Mouse (Mus musculus): ENCODE results near the gene Dop1b. TPM values are rescaled to one million over a fixed set of nuclear protein-coding genes. Genes with fewer than 3 reads are reported as not detected.

The Dop1b gene
- polyA plus RNA-seq, 1 experiment, result 89.3 TPM

GRCm38 (mm10) chr16:93797021-93797840, 85.5 kb downstream of the Dop1b start:
- no peak for TF ChIP-seq POLR2A (IDR thresholded peaks at IDR 0.05; ENCODE audit: extremely low read depth, insufficient read depth, low read length)
- Histone ChIP-seq H3K4me3 (ENCODE audit: insufficient read depth, low read length) (no peak overlapping the region), H3K27ac (ENCODE audit: insufficient read depth, low read length) (0 out of 2 replicates have a peak overlapping the region, but pooled peaks have one; percentile 9), H3K4me1 (ENCODE audit: control insufficient read depth, insufficient read depth, low read length) (peaks cover 11% of the 10 kb centered on the region; the same call in 1 of the 2 replicates)

GRCm38 (mm10) chr16:93797841-93798492, 86.3 kb downstream of the Dop1b start:
- Histone ChIP-seq H3K4me3 (ENCODE audit: insufficient read depth, low read length) (no peak overlapping the region), H3K4me1 (ENCODE audit: control insufficient read depth, insufficient read depth, low read length) (peaks cover 11% of the 10 kb centered on the region; the same call in 1 of the 2 replicates), H3K27ac (ENCODE audit: insufficient read depth, low read length) (no peak overlapping the region)
- TF ChIP-seq POLR2A (IDR thresholded peaks at IDR 0.05; ENCODE audit: extremely low read depth, insufficient read depth, low read length) (no peak), CTCF (IDR thresholded peaks at IDR 0.05; ENCODE audit: extremely low read depth, insufficient read depth, low read length) (no peak)

- Histone ChIP-seq H3K4me3 (ENCODE audit: insufficient read depth, low read length) (no peak overlapping the region), H3K4me1 (ENCODE audit: control insufficient read depth, insufficient read depth, low read length) (peaks cover 11% of the 10 kb centered on the region; the same call in 1 of the 2 replicates), H3K27ac (ENCODE audit: insufficient read depth, low read length) (no peak overlapping the region)
- TF ChIP-seq POLR2A (IDR thresholded peaks at IDR 0.05; ENCODE audit: extremely low read depth, insufficient read depth, low read length), result no peak
- no peak for TF ChIP-seq CTCF (IDR thresholded peaks at IDR 0.05; ENCODE audit: extremely low read depth, insufficient read depth, low read length)
Observed at GRCm38 (mm10) chr16:93798623-93799022, 86.9 kb downstream of the Dop1b start.

GRCm38 (mm10) chr16:93799071-93799470, 87.4 kb downstream of the Dop1b start:
- peaks cover 11% of the 10 kb centered on the region; the same call in 1 of the 2 replicates for H3K4me1 ChIP-seq (ENCODE audit: control insufficient read depth, insufficient read depth, low read length)
- H3K27ac ChIP-seq (ENCODE audit: insufficient read depth, low read length), result no peak overlapping the region
- no peak for TF ChIP-seq POLR2A (IDR thresholded peaks at IDR 0.05; ENCODE audit: extremely low read depth, insufficient read depth, low read length)
- TF ChIP-seq CTCF (IDR thresholded peaks at IDR 0.05; ENCODE audit: extremely low read depth, insufficient read depth, low read length), result no peak
- no peak overlapping the region for H3K4me3 ChIP-seq (ENCODE audit: insufficient read depth, low read length)

GRCm38 (mm10) chr16:93799936-93800335, 88.2 kb downstream of the Dop1b start:
- peaks cover 11% of the 10 kb centered on the region; the same call in 1 of the 2 replicates for H3K4me1 ChIP-seq (ENCODE audit: control insufficient read depth, insufficient read depth, low read length)
- TF ChIP-seq POLR2A (IDR thresholded peaks at IDR 0.05; ENCODE audit: extremely low read depth, insufficient read depth, low read length) (no peak), CTCF (IDR thresholded peaks at IDR 0.05; ENCODE audit: extremely low read depth, insufficient read depth, low read length) (no peak)

GRCm38 (mm10) chr16:93807167-93807566, 95.5 kb downstream of the Dop1b start:
- peaks cover 2% of the 10 kb centered on the region for H3K4me1 ChIP-seq (ENCODE audit: control insufficient read depth, insufficient read depth, low read length)
- H3K4me3 ChIP-seq (ENCODE audit: insufficient read depth, low read length), result no peak overlapping the region
- no peak overlapping the region for H3K27ac ChIP-seq (ENCODE audit: insufficient read depth, low read length)
- TF ChIP-seq CTCF (IDR thresholded peaks at IDR 0.05; ENCODE audit: extremely low read depth, insufficient read depth, low read length) (no peak), POLR2A (IDR thresholded peaks at IDR 0.05; ENCODE audit: extremely low read depth, insufficient read depth, low read length) (no peak)

More at GRCm38 (mm10) chr16:93799936-93800335, 88.2 kb downstream of the Dop1b start:
- Histone ChIP-seq H3K27ac (ENCODE audit: insufficient read depth, low read length) (no peak overlapping the region), H3K4me3 (ENCODE audit: insufficient read depth, low read length) (no peak overlapping the region)

- H3K4me1 ChIP-seq (ENCODE audit: control insufficient read depth, insufficient read depth, low read length), result peaks cover 2% of the 10 kb centered on the region
- TF ChIP-seq POLR2A (IDR thresholded peaks at IDR 0.05; ENCODE audit: extremely low read depth, insufficient read depth, low read length) (no peak), CTCF (IDR thresholded peaks at IDR 0.05; ENCODE audit: extremely low read depth, insufficient read depth, low read length) (no peak)
- no peak overlapping the region for H3K4me3 ChIP-seq (ENCODE audit: insufficient read depth, low read length)
- no peak overlapping the region for H3K27ac ChIP-seq (ENCODE audit: insufficient read depth, low read length)
Observed at GRCm38 (mm10) chr16:93807961-93808554, 96.4 kb downstream of the Dop1b start.

- peak overlapping the region; percentile 6; the same call in 1 of the 2 replicates for H3K27ac ChIP-seq (ENCODE audit: insufficient read depth, low read length)
- no peak for TF ChIP-seq CTCF (IDR thresholded peaks at IDR 0.05; ENCODE audit: extremely low read depth, insufficient read depth, low read length)
- no peak for TF ChIP-seq POLR2A (IDR thresholded peaks at IDR 0.05; ENCODE audit: extremely low read depth, insufficient read depth, low read length)
- H3K4me1 ChIP-seq (ENCODE audit: control insufficient read depth, insufficient read depth, low read length), result no peaks in the 10 kb centered on the region
- no peak overlapping the region for H3K4me3 ChIP-seq (ENCODE audit: insufficient read depth, low read length)
Observed at GRCm38 (mm10) chr16:93815856-93816736, 104.4 kb downstream of the Dop1b start.

GRCm38 (mm10) chr16:93816861-93817260, 105.2 kb downstream of the Dop1b start:
- Histone ChIP-seq H3K27ac (ENCODE audit: insufficient read depth, low read length) (0 out of 2 replicates have a peak overlapping the region, but pooled peaks have one; percentile 6), H3K4me1 (ENCODE audit: control insufficient read depth, insufficient read depth, low read length) (no peaks in the 10 kb centered on the region), H3K4me3 (ENCODE audit: insufficient read depth, low read length) (no peak overlapping the region)
- TF ChIP-seq POLR2A (IDR thresholded peaks at IDR 0.05; ENCODE audit: extremely low read depth, insufficient read depth, low read length), result no peak
- TF ChIP-seq CTCF (IDR thresholded peaks at IDR 0.05; ENCODE audit: extremely low read depth, insufficient read depth, low read length), result no peak
